Mouse (Mus musculus): ENCODE results near the gene E130208F15Rik. TPM values are rescaled to one million over a fixed set of nuclear protein-coding genes. Genes with fewer than 3 reads are reported as not detected.

E130208F15Rik gene
- total RNA-seq, 2 experiments from 2014 or later, result 0.45 to 1.1 TPM

DNA sequence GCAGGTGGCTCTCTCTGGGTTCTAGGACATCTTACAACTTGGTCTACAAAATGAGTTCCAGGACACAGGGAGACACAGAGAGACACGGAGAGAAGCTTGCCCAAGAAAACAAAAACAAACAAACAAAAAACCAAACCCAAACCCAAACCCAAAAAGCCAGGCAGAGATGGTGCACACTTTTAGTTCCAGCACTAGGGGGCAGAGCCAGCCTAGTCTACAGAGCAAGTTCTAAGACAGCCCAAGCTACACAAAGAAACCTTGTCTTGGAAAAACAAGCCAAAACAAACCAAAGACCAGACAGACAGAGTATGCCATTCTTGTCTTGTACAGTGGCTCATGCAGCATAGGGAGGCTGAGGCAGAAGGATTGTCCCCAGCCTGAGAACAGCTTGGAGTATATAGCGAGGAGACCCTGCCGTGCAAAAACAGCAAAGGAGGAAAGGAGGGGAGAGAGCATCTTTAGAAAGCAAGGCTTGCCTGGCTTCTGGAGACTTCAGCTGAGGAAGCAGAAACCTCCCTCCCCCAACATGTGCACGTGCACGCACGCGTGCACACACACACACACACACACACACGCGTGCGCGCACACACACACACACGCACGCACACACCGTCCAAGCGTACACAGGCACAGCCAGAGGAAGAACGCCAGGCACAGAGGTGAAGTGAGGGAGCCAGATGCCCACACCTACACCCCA lies 15.3 kb upstream of the E130208F15Rik start:
- no peak for DNase-seq

- peak; percentile 93 to 98 for DNase-seq
Observed at GRCm38 (mm10) chr7:30308076-30309005, 13.2 kb upstream of the E130208F15Rik start, which contains the start of gene Alkbh6. Gene Alkbh6, plus strand, starts transcription at chr7:30308717.

- no peak for DNase-seq
Observed at GRCm38 (mm10) chr7:30309395-30310129, 12.0 kb upstream of the E130208F15Rik start.

GRCm38 (mm10) chr7:30310136-30310535 lies 11.4 kb upstream of the E130208F15Rik start:
- no peak for DNase-seq

GRCm38 (mm10) chr7:30313666-30314320 lies 7.7 kb upstream of the E130208F15Rik start:
- no peak for DNase-seq

- no peak for DNase-seq
Observed at GRCm38 (mm10) chr7:30314721-30315155, 6.8 kb upstream of the E130208F15Rik start, which contains the start of gene Syne4. Gene Syne4, plus strand, starts transcription at chr7:30314807.

GRCm38 (mm10) chr7:30315559-30316529 lies 5.7 kb upstream of the E130208F15Rik start:
- no peak for DNase-seq

DNA sequence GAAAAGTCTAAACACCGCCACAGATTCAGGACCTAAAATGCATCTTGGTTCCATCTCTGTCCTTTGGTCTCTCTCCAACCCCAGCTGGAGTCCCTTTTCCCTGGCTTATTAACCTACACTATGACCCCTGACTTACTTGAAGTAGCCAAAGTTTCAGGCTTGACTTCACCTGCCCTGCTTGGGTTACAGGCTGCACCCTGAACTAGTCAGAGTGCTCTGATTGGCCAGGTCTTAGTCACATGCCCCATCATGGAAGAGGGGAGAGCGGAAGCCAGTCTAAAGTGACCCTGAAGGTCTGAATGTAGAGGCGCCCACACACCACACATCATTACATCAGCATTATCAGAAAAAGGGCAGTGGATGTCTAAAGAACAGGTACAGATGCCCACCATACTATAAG lies 3.4 kb upstream of the E130208F15Rik start:
- no peak for DNase-seq

- DNase-seq, result no peak
Observed at GRCm38 (mm10) chr7:30320946-30321345, 594 bp upstream of the E130208F15Rik start.

GRCm38 (mm10) chr7:30322285-30322667 lies 736 bp downstream of the E130208F15Rik start:
- DNase-seq, result peak; percentile 97 to 99

- no peak for DNase-seq
Observed at GRCm38 (mm10) chr7:30322865-30323264, 1.3 kb downstream of the E130208F15Rik start.

DNA sequence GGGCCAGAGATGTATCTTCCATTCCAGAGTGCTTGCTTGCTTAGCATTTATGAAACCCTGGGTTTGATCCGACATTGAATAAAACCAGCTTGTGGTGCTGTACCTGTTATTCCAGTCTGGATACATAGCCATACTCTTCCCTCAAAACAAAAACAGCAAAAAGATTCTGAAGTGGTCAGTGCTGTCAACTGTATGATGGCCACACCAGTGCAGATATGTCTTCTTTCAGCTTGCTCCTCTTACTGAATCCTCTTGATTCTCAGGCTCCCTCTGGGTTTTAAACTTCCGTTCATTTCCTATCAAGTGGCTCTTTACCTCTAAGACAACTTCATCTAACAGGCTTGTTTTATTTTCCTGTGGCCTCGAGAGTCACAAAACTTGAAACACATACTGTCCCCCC lies 2.3 kb downstream of the E130208F15Rik start, which contains the start of gene Sdhaf1:
TSS of gene Sdhaf1 (minus strand) at position 101 of the 400 bp plus-strand sequence.
- DNase-seq, result no peak

DNA sequence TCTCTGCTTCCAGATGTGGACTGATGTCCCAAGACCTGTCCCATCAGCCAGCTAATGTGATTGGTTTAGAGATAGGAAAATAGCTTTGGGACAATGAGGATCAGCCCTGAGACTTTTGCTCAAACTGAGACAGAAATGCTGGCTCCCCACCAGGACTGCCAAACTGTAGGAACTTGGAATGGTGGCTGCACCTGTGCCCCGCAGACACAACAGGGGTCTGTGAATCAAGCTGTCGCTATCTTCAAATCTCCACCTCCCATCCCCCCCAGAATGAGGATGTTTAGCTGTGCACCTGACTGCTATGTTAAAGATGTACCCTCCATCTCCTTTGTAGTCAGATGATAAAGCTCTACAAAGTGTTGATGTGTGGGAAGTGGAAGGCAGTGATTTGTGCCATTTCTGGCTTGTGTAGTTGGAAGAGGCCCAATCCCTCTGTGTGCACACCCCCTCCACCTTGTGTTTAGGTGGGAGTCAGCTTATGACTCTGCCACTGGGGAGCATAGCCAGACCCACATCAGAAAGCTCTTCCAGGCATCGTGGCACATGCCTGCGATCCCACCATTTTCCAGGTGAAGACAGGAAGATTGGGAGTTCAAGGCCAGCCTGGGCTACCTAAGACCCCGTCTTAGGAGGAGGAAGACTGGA lies 2.9 kb downstream of the E130208F15Rik start:
- DNase-seq, result no peak

- DNase-seq, result peak in 1 of 2 experiments; percentile 62
Observed at GRCm38 (mm10) chr7:30325364-30325763, 3.8 kb downstream of the E130208F15Rik start.

DNA sequence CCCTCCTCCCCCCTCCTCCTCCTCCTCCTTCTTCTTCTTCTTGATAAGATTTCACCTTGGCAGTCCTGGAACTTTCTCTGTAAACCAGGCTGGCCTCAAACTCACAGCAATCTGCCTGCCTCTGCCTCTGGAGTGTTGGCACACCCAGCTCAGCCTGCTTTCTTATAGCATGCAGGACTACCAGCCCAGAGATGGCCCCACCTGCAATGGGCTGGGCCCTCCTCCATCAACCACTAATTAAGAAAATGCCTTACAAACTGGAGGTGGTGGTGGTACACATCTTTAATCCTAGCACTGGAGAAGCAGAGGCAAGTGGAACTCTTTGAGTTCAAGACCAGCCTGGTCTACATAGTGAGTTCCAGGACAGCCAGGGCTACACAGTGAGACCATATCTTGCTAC lies 4.9 kb downstream of the E130208F15Rik start:
- DNase-seq, result no peak

DNA sequence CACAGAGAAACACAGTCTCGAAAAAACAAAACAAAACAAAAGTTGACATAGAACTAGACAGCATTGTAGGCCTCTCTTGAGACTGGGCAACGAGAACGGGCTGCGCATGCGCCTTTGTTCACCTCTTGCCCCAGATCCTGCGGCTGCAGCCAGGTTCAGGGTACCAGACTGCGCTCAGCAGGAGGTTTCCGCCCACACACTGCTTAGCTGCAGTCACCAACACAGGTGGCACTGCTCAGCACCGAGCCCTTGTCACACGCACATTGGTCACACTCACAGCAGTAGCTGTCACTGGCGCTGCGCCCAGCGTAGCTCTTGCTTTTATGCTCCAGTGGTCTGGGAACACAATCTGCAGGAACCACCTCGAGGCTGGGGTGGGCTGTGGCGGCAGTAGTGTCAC lies 5.6 kb downstream of the E130208F15Rik start:
- no peak for DNase-seq

GRCm38 (mm10) chr7:30328379-30328778 lies 6.8 kb downstream of the E130208F15Rik start:
- no peak for DNase-seq

- DNase-seq, result peak; percentile 74 to 78
Observed at GRCm38 (mm10) chr7:30331887-30332286, 10.3 kb downstream of the E130208F15Rik start.

GRCm38 (mm10) chr7:30332622-30333259 lies 11.2 kb downstream of the E130208F15Rik start:
- DNase-seq, result no peak

Measured in heart, adult 18-20 months (tissue).